Mouse (Mus musculus): ENCODE measurements at regions not wholly inside any gene's neighbourhood (a gene's known extent, or its start where the extent isn't known, plus 50 kb on each side); places are given as distances from the start of the nearest gene placed in this dataset.
A peak's percentile ranks its signal among the peaks of the same experiment; 100 is the strongest.

DNA sequence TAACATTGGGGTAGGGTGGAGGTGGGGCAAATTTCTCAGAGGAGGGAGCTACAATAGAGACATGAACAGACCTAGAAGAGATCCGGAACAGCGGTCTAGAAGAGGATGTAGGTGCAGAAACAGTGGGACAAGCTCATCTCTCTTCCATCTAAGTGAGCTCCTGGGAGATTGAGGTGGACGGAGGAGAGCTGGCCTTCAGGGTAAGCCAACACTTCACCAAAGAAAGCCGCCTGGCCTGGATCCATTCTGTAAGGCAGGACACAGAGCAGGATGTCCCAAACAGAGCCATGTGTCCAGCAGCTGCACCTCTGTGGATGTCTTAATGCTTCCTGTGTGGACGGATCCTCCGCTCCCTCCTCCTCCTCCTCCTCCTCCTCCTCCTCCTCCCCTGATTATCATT is 173.0 kb downstream of the Rab11fip4 start:
- Histone ChIP-seq H3K27me3 (ENCODE audit: control insufficient read depth, insufficient read depth, low read length, poor library complexity, severe bottlenecking) (no peaks in the 10 kb centered on the region), H3K36me3 (ENCODE audit: control insufficient read depth, insufficient read depth, low read length, poor library complexity, severe bottlenecking) (no peaks in the 10 kb centered on the region)
- no peak for DNase-seq (ENCODE audit: low read depth, low spot score)

GRCm38 (mm10) chr11:79762654-79763053 is 171.6 kb downstream of the Rab11fip4 start:
- Histone ChIP-seq H3K27me3 (ENCODE audit: control insufficient read depth, insufficient read depth, low read length, poor library complexity, severe bottlenecking) (no peaks in the 10 kb centered on the region), H3K36me3 (ENCODE audit: control insufficient read depth, insufficient read depth, low read length, poor library complexity, severe bottlenecking) (no peaks in the 10 kb centered on the region)
- no peak for DNase-seq (ENCODE audit: low read depth, low spot score)

- no peaks in the 10 kb centered on the region for H3K36me3 ChIP-seq (ENCODE audit: control insufficient read depth, insufficient read depth, low read length, poor library complexity, severe bottlenecking)
- H3K27me3 ChIP-seq (ENCODE audit: control insufficient read depth, insufficient read depth, low read length, poor library complexity, severe bottlenecking), result no peaks in the 10 kb centered on the region
- DNase-seq (ENCODE audit: low read depth, low spot score), result no peak
Observed at GRCm38 (mm10) chr11:79762027-79762426, 171.0 kb downstream of the Rab11fip4 start.

- Histone ChIP-seq H3K36me3 (ENCODE audit: control insufficient read depth, insufficient read depth, low read length, poor library complexity, severe bottlenecking) (no peaks in the 10 kb centered on the region), H3K27me3 (ENCODE audit: control insufficient read depth, insufficient read depth, low read length, poor library complexity, severe bottlenecking) (no peaks in the 10 kb centered on the region)
- DNase-seq (ENCODE audit: low read depth, low spot score), result no peak
Observed at GRCm38 (mm10) chr11:79760533-79760932, 169.5 kb downstream of the Rab11fip4 start.

DNA sequence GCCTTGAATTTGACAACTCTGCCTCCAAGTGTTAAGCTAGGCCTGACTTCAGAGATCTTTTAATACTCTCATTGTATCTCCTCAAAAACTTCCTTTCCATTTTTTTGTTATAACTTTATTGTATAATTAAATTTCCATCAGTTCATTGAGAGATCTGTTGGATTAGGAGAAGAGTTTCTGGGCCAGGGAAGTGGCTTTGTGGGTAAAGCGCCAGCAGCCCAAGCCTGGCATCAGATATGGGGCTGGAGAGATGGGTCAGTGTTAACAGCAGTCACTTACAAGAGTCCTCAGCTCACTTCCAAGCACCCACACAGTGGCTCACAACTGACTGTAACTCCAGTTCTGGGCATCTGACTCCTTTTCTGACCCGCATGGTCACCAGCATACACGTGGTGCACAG is 167.3 kb downstream of the Rab11fip4 start:
- Histone ChIP-seq H3K27me3 (ENCODE audit: control insufficient read depth, insufficient read depth, low read length, poor library complexity, severe bottlenecking) (no peaks in the 10 kb centered on the region), H3K36me3 (ENCODE audit: control insufficient read depth, insufficient read depth, low read length, poor library complexity, severe bottlenecking) (no peaks in the 10 kb centered on the region)
- DNase-seq (ENCODE audit: low read depth, low spot score), result no peak

- H3K27me3 ChIP-seq (ENCODE audit: control insufficient read depth, insufficient read depth, low read length, poor library complexity, severe bottlenecking), result no peaks in the 10 kb centered on the region
- H3K36me3 ChIP-seq (ENCODE audit: control insufficient read depth, insufficient read depth, low read length, poor library complexity, severe bottlenecking), result no peaks in the 10 kb centered on the region
- no peak for DNase-seq (ENCODE audit: low read depth, low spot score)
Observed at GRCm38 (mm10) chr11:79757513-79758071, 166.6 kb downstream of the Rab11fip4 start.

DNA sequence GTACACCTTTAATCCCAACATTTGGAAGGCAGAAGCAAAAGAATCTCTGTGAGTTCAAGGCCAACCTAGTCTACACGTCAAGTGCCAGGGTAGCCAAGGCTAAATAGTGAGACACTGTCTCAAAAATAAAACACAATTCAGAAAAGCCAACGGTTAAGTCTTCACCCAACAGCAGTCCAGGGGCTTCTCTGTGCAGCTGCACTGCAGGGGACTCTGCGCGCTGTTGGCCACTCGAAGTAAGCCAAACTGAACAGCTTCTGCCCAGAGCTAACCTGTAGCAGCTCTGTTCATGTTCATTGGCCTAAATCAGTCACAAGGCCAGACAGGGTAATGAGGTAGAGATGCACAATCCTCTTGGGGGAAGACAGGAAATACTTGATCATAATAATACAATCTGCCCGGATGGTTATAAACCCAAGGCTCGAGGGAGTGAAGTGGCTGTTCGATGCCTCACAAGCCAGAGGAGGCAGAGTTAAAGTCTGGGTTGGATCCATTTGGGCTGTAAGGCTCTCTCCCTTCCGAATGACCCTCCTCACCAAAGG is 165.4 kb downstream of the Rab11fip4 start:
- DNase-seq (ENCODE audit: low read depth, low spot score), result peak; percentile 41
- no peaks in the 10 kb centered on the region for H3K36me3 ChIP-seq (ENCODE audit: control insufficient read depth, insufficient read depth, low read length, poor library complexity, severe bottlenecking)
- no peaks in the 10 kb centered on the region for H3K27me3 ChIP-seq (ENCODE audit: control insufficient read depth, insufficient read depth, low read length, poor library complexity, severe bottlenecking)

DNA sequence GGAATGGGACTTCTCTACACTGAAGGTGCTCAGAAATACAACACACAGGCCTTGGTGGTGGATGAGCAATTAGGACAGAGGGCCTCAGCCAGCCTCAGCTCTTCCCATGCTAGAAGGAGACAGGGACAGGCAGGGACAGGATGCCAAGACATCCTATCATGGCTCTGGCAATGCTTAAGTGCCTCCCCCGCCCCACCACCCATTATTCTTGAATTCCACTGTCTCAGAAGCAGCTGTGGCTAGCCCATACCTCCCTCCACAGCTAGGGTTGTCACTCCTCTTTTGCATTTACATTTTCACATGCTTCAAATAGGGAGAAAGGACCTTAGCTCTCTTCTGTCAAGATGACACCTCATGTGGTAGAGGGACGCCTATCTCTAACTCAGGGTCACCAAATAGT is 162.5 kb downstream of the Rab11fip4 start:
- H3K27me3 ChIP-seq (ENCODE audit: control insufficient read depth, insufficient read depth, low read length, poor library complexity, severe bottlenecking), result no peaks in the 10 kb centered on the region
- H3K36me3 ChIP-seq (ENCODE audit: control insufficient read depth, insufficient read depth, low read length, poor library complexity, severe bottlenecking), result no peaks in the 10 kb centered on the region
- no peak for DNase-seq (ENCODE audit: low read depth, low spot score)

DNA sequence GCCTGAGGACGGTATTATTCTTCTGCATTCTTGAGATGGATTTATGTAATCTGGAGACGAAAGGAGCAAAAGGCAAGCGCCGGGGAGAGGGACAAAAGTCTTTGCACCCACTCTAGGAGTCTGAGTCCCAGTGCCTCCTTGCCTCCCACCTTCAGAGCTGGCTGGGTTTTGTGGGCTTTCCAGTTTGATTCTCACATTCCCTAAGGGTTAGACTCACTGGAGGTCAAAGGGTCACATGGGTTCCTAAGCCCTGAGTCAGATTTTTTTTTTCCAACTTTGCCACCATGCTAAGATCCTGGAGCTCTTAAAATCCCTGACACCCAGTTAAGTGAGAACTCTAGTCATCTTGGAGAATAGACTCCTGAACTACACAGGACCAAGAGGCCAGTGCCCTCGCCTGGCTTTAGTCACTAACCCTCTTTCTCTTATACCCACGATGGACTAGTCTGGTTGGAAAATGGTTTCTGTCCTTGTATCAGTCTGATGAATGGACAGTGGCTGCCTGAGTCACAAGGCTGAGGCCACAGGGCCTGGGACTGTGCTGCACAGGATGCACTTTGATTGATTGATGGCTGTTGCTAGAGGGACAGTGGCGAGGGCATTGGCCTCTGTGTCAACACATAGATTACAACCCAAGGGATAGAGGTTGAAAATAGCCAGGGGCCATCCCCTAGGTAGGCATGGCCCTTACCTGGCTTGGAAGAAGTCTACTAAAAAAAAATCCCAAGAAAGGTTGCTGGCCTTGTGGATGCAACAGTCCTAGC is 161.9 kb downstream of the Rab11fip4 start:
- H3K36me3 ChIP-seq (ENCODE audit: control insufficient read depth, insufficient read depth, low read length, poor library complexity, severe bottlenecking), result no peaks in the 10 kb centered on the region
- no peak for DNase-seq (ENCODE audit: low read depth, low spot score)
- no peaks in the 10 kb centered on the region for H3K27me3 ChIP-seq (ENCODE audit: control insufficient read depth, insufficient read depth, low read length, poor library complexity, severe bottlenecking)

DNA sequence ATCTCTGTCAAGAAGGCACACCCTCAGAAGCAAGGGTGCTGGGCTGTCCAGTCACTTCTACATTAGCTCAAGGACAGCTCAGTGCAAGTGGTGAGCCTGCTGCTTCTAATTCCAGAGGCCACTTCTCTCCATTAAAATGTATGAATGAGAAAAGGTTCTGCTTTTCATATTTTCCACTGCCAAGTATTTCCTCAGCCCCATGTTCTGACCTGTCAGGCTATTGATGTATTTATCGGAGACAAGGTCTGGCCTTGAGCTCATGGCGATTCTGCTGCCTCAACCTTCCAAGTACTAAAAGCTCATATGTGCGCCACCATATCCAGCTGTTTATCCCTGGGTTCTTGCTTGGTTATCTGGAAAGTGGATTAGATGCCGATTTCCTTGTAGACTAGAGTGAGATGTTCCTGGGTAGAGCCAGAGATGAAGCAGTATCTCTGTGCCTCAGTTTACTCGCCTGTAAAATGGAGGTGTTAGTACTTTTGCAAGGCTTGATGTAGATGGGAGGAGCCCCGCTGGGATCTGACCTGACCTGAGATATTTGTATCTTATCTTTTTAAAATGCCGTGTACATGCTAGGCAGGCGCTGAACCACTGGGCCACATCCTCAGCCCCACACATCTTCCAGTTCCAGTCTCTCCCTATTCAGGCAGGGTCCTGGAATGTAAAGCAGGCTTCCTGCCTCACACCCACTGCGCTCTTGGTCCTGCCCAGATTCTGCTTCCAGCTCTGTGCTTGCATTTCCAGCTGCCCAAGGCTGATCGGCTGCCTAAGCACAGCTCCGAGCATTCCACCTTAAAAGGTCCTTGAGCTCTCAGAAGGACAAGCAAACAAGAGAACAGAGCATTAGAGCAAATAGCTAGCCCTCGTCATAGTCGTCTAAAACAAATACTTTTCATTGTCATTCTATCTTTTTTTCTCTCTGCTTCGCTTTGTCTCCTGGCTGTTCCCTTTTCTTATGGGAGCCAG is 161.0 kb downstream of the Rab11fip4 start:
- DNase-seq (ENCODE audit: low read depth, low spot score), result no peak
- no peaks in the 10 kb centered on the region for H3K36me3 ChIP-seq (ENCODE audit: control insufficient read depth, insufficient read depth, low read length, poor library complexity, severe bottlenecking)
- H3K27me3 ChIP-seq (ENCODE audit: control insufficient read depth, insufficient read depth, low read length, poor library complexity, severe bottlenecking), result no peaks in the 10 kb centered on the region

DNA sequence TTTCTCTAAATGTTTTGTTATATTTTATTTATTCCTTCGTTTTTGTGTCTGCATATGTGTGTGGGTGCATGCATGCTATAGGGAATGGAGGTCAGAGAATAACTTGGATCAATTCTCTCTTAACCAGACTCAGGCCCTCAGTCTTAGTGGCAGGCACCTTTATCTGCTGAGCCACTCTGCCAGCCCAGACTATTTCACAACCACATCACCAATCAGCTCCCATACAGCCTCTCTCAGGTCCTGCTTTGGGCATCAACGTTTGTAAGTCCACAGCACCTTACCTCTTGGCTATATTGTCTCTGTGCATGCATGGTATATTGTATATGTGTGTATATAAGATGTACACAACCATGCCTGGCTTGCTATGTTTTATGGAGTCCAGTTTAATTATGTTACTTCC is 159.9 kb downstream of the Rab11fip4 start:
- H3K36me3 ChIP-seq (ENCODE audit: control insufficient read depth, insufficient read depth, low read length, poor library complexity, severe bottlenecking), result no peaks in the 10 kb centered on the region
- H3K27me3 ChIP-seq (ENCODE audit: control insufficient read depth, insufficient read depth, low read length, poor library complexity, severe bottlenecking), result no peaks in the 10 kb centered on the region
- DNase-seq (ENCODE audit: low read depth, low spot score), result no peak

DNA sequence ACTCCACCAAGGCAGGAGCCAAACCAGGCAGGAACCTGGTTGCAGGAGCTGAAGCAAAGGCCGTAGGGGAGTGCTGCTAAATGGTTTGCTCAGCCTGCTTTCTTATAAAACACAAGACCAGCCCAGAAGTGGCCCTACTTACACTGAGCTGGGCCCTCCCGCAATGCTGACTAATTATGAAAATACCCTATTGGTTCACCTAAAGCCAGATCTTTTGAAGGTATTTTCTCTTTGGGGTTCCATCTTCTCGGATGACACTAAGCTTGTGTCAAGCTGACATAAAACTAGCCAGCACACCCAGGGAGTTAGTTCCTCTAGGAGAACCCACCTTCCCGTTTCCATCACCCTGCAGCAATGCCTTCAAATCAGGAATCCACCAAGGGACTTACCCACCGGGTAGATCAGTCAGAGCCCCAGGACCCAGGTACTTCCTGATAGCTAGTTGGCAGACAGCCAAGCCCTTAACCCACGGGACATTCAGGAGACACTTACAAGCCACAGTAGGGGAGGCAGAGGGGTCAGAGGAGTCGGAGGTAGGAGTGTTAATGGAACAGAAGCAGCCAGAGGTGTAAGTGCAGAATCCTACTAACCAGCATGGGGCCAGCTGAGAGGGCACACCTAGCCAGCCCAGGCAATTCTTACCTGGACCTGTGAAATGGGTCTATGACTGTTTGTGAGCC is 158.9 kb downstream of the Rab11fip4 start:
- no peaks in the 10 kb centered on the region for H3K27me3 ChIP-seq (ENCODE audit: control insufficient read depth, insufficient read depth, low read length, poor library complexity, severe bottlenecking)
- peak; percentile 26 for DNase-seq (ENCODE audit: low read depth, low spot score)
- no peaks in the 10 kb centered on the region for H3K36me3 ChIP-seq (ENCODE audit: control insufficient read depth, insufficient read depth, low read length, poor library complexity, severe bottlenecking)

- no peaks in the 10 kb centered on the region for H3K36me3 ChIP-seq (ENCODE audit: control insufficient read depth, insufficient read depth, low read length, poor library complexity, severe bottlenecking)
- no peak for DNase-seq (ENCODE audit: low read depth, low spot score)
- no peaks in the 10 kb centered on the region for H3K27me3 ChIP-seq (ENCODE audit: control insufficient read depth, insufficient read depth, low read length, poor library complexity, severe bottlenecking)
Observed at GRCm38 (mm10) chr11:79749141-79749540, 158.1 kb downstream of the Rab11fip4 start.

GRCm38 (mm10) chr11:79748606-79749125 is 157.7 kb downstream of the Rab11fip4 start:
- no peak for DNase-seq (ENCODE audit: low read depth, low spot score)
- Histone ChIP-seq H3K27me3 (ENCODE audit: control insufficient read depth, insufficient read depth, low read length, poor library complexity, severe bottlenecking) (no peaks in the 10 kb centered on the region), H3K36me3 (ENCODE audit: control insufficient read depth, insufficient read depth, low read length, poor library complexity, severe bottlenecking) (no peaks in the 10 kb centered on the region)

Data from splenic B cell, adult 2 months (primary cell).